Mouse (Mus musculus) kidney, postnatal 0 days (tissue): ENCODE data around the gene Nup188. TPM values are rescaled to one million over a fixed set of nuclear protein-coding genes. Genes with fewer than 3 reads are reported as not detected.

Experiments used
- ATAC-seq: fragments of 200-750 bp; cut with Nextera tagmentation; replicated peaks from 2 replicates; pipeline ENCODE4 v1.8.0; 2017; ENCODE audit warnings: low read depth, moderate number of reproducible peaks, moderate TSS enrichment, moderate library complexity; ENCODE audit not compliant: low FRiP score
- DNase-seq: peaks from one replicate; pipeline ENCODE4 v3.0.0-alpha.2; 2016; ENCODE audit warnings: low spot score
- H3K27ac ChIP-seq: fragments of 300-500 bp; sonication (generic); 2 replicates; pipeline ENCODE4 v1.5.1; 2014; ENCODE audit warnings: mild to moderate bottlenecking
- H3K27me3 ChIP-seq: fragments of 300-500 bp; sonication (generic); 2 replicates; pipeline ENCODE4 v1.6.1; 2014; ENCODE audit warnings: low read length, mixed read lengths; ENCODE audit not compliant: insufficient read depth
- H3K36me3 ChIP-seq: fragments of 300-500 bp; sonication (generic); 2 replicates; pipeline ENCODE4 v1.6.1; 2014; ENCODE audit warnings: low read length, mixed read lengths; ENCODE audit not compliant: insufficient read depth
- H3K4me1 ChIP-seq: fragments of 300-500 bp; sonication (generic); replicated peaks from 2 replicates; pipeline ENCODE4 v1.6.1; 2014; ENCODE audit warnings: antibody characterized with exemption, low read length, mixed read lengths; ENCODE audit not compliant: insufficient read depth
- H3K4me2 ChIP-seq: fragments of 300-500 bp; sonication (generic); 2 replicates; pipeline ENCODE4 v1.6.1; 2014; ENCODE audit warnings: mild to moderate bottlenecking, low read length, moderate library complexity, mixed read lengths
- H3K4me3 ChIP-seq: fragments of 300-500 bp; sonication (generic); replicated peaks from 2 replicates; pipeline ENCODE4 v1.5.1; 2014; ENCODE audit warnings: low read depth, low read length
- H3K9ac ChIP-seq: fragments of 300-500 bp; sonication (generic); 2 replicates; pipeline ENCODE4 v1.6.1; 2014; ENCODE audit warnings: low read depth, low read length
- H3K9me3 ChIP-seq: fragments of 300-500 bp; sonication (generic); replicated peaks from 2 replicates; pipeline ENCODE4 v1.6.1; 2016; ENCODE audit warnings: low read length, inconsistent platforms, mixed read lengths
- CTCF ChIP-seq: IDR thresholded peaks from 2 replicates; pipeline ENCODE4 v1.5.1; 2016; ENCODE audit warnings: antibody characterized with exemption, low read depth, mild to moderate bottlenecking, moderate library complexity
- WGBS: fragments of 180-500 bp; shearing (Covaris S2); extraction: QIAGEN DNeasy Blood & Tissue Kit; methylation state at CpG from one replicate; pipeline ENCODE4 v1.1.7; 2014; 5-methylcytosine and 5-hydroxymethylcytosine counted together
- polyA plus RNA-seq: library from polyadenylated mRNA; unstranded; fragments of >200 nt; fragmentation: Nextera tagmentation; extraction: Ambion mirVana; gene quantifications from 2 replicates; pipeline ENCODE4 v1.2.1, GENCODE M21; 2015

The Nup188 gene
- polyA plus RNA-seq, 1 experiment from 2014 or later, result 17.5 TPM

DNA sequence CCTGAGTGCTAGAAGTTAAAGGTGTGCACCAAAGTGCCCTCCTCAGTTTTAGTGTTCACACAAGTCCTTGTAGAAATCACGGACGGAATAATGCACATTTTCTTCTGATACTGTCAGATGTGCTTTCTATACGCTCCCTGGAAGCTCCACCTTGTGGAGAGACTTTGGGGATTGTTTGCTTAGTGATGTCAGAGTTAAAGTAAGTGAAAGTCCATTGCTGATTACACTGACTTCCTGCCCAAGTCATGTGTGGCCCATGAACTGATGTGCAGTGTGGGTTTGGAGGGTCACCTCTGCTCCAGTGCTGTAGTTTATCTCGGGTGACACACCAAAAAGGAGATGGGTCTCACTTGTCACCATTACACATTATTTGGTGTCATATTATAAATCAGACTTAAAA lies 33.1 kb downstream of the Nup188 start:
- no peak for DNase-seq
- WGBS, result 79% methylated on average over 4 of the region's 4 CpGs
- TF ChIP-seq CTCF, result no peak
- H3K4me2 ChIP-seq, result no peak overlapping the region
- peaks cover 62% of the 10 kb centered on the region for H3K36me3 ChIP-seq
- ATAC-seq, result no peak
- no peaks in the 10 kb centered on the region for H3K27me3 ChIP-seq
- H3K9me3 ChIP-seq, result no peaks in the 10 kb centered on the region
- H3K27ac ChIP-seq, result no peak overlapping the region
- H3K4me1 ChIP-seq, result no peaks in the 10 kb centered on the region
- H3K4me3 ChIP-seq, result no peak overlapping the region
- H3K9ac ChIP-seq, result no peak overlapping the region

DNA sequence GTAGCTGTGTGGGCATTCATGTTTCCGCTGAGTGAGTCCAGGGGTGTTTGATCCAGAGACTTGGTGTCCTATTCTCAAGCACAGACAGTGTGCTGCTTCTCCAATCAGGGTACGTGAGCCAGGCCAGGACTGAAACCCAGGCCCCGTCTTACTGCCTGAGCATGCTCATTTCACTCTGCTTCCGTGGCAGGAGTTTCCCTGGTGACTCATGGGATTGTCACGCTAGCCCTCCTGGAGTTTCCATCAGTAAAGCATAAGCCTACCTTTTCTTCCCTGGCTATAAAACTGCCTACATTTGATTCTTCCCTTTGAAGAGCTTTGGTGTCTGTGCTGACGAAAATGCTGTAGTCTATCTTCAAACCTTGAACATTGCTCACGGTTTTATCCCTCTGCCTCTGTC lies 36.9 kb downstream of the Nup188 start:
- Histone ChIP-seq H3K36me3 (peaks cover 62% of the 10 kb centered on the region), H3K27me3 (no peaks in the 10 kb centered on the region), H3K4me3 (no peak overlapping the region), H3K9me3 (no peaks in the 10 kb centered on the region), H3K4me2 (no peak overlapping the region), H3K9ac (no peak overlapping the region), H3K27ac (no peak overlapping the region), H3K4me1 (no peaks in the 10 kb centered on the region)
- DNase-seq (no peak), ATAC-seq (no peak)
- no peak for TF ChIP-seq CTCF
- WGBS, result 93% methylated on average over 7 of the region's 7 CpGs

DNA sequence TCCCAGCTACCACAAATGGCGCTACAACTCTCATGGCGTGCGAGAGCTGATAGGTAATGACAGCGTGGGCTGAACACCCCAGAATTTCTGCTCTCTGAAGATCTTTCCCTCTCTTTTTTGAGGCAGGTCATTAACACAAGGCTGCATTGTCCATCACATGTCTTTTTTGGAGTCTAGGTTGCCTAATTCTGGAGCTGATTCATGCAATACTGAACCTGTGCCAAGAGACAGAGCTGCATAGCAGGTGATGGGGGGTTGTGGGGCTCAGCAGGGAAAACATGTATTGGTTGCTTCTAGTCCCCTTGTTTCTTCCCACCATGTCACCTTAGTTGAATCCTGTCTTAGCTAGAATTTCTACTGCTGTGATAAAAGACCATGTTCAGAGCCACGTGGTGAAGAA lies 39.1 kb downstream of the Nup188 start:
- 94% methylated on average over 5 of the region's 5 CpGs for WGBS
- H3K27me3 ChIP-seq, result no peaks in the 10 kb centered on the region
- H3K4me1 ChIP-seq, result no peaks in the 10 kb centered on the region
- H3K4me2 ChIP-seq, result no peak overlapping the region
- H3K36me3 ChIP-seq, result peaks cover 75% of the 10 kb centered on the region
- DNase-seq (no peak), ATAC-seq (no peak)
- H3K4me3 ChIP-seq, result no peak overlapping the region
- no peaks in the 10 kb centered on the region for H3K9me3 ChIP-seq
- H3K27ac ChIP-seq, result no peak overlapping the region
- no peak for TF ChIP-seq CTCF
- no peak overlapping the region for H3K9ac ChIP-seq

DNA sequence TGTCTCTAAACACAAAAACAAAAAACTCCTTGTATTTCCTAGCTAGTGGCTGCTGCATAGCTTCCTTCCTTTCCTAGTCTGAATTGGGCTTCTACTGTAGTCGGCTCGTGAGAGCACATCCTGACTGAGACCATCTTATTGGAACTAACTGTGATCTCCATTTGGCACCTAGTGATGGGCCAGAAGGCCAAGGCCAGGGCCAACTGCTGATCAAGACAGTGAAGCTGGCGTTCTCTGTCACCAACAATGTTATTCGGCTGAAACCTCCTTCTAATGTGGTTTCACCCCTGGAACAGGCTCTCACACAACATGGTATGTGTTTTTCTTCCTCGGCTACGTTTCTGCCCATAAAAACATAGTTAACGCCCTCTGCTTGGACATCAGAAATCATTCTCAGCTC lies 41.1 kb downstream of the Nup188 start:
- H3K36me3 ChIP-seq, result peaks cover 74% of the 10 kb centered on the region
- WGBS, result 89% methylated on average over 7 of the region's 7 CpGs
- H3K27ac ChIP-seq, result no peak overlapping the region
- no peaks in the 10 kb centered on the region for H3K9me3 ChIP-seq
- no peak for TF ChIP-seq CTCF
- DNase-seq (no peak), ATAC-seq (no peak)
- H3K4me2 ChIP-seq, result no peak overlapping the region
- no peaks in the 10 kb centered on the region for H3K27me3 ChIP-seq
- H3K4me3 ChIP-seq, result no peak overlapping the region
- H3K9ac ChIP-seq, result no peak overlapping the region
- H3K4me1 ChIP-seq, result no peaks in the 10 kb centered on the region

DNA sequence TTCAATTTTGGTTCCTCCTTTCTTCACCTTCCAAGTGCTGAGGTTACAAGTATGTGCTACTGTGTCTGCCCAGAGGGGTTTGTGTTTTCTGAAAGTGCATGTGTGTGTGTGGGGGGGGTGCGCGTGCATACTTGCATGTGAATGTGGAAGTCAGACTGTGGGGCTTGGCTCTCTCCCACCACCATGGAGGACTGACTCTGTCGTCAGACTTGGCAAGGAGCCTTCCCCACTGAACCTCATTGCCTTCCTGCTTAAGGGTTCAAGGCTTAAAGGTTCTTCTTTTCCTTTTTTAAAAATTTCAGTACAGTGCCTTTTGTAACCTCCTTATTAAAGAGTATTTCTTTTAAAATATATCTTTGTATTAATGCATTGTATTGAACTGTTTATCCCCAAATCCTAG lies 42.6 kb downstream of the Nup188 start:
- H3K4me1 ChIP-seq, result no peaks in the 10 kb centered on the region
- no peaks in the 10 kb centered on the region for H3K9me3 ChIP-seq
- no peak overlapping the region for H3K9ac ChIP-seq
- DNase-seq (no peak), ATAC-seq (no peak)
- no peaks in the 10 kb centered on the region for H3K27me3 ChIP-seq
- H3K27ac ChIP-seq, result no peak overlapping the region
- WGBS, result 85% methylated on average over 3 of the region's 3 CpGs
- H3K36me3 ChIP-seq, result peaks cover 74% of the 10 kb centered on the region
- H3K4me2 ChIP-seq, result no peak overlapping the region
- H3K4me3 ChIP-seq, result no peak overlapping the region
- TF ChIP-seq CTCF, result no peak

DNA sequence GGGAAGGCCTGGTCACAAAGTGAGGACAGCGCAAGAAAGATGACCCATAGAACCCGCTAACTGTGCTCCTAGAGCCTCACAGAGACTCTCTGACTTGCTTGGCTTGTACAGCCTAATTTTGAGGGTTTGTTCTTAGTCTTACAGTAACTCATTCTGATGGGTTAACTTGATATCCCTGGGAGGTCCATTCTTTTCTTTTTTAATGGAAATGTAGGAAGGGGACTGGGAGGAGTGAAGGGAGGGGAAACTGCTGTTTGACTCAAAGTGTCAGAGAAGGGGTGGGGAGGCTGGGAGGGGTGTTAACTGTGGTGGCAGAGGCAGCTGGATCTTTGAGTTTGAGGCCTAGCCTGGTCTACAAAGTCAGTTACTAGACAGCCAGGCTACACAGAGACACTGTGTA lies 49.1 kb downstream of the Nup188 start:
- Histone ChIP-seq H3K4me3 (no peak overlapping the region), H3K9ac (no peak overlapping the region), H3K27me3 (no peaks in the 10 kb centered on the region), H3K4me2 (no peak overlapping the region), H3K9me3 (no peaks in the 10 kb centered on the region), H3K27ac (no peak overlapping the region), H3K36me3 (peaks cover 69% of the 10 kb centered on the region), H3K4me1 (no peaks in the 10 kb centered on the region)
- WGBS, result 88% methylated on average over 2 of the region's 2 CpGs
- no peak for DNase-seq
- TF ChIP-seq CTCF, result no peak
- no peak for ATAC-seq

DNA sequence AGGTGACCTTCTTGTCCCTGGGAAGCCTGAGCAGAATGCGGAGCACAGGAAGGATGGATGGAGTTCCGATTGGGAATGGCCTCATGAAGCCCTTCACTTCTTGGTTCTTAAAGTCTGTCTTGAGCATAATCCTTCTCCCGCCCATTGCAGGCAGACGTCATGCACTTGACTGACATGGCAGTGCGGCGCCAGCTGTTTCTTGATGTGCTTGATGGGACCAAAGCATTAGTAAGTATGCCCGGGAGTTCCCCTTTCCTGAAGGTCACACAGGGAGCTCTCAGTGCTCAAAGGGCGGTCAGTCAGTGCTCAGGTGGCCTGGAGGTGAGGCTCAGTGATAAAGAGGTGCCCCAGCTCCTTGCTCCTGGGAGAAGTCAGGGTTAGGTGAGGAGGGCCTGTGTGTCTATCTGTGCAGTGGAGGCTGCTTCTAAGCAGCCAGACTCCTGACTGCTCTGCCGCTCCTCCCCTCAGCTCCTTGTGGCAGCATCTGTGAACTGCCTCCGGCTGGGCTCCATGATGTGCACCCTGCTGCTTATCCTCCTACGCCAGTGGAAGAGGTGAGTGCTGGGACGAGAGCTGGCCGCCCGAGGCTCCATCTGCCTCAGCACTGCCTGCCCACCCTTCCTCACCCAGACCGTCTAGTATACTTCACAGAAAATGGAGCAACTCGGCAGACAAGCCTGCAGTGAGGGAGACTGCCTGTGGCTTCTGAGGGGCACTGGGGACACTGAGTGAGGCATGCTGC lies 50.1 kb downstream of the Nup188 start:
- Histone ChIP-seq H3K4me2 (no peak overlapping the region), H3K4me1 (no peaks in the 10 kb centered on the region), H3K9me3 (no peaks in the 10 kb centered on the region), H3K36me3 (peaks cover 68% of the 10 kb centered on the region), H3K9ac (no peak overlapping the region), H3K27ac (no peak overlapping the region), H3K27me3 (no peaks in the 10 kb centered on the region), H3K4me3 (no peak overlapping the region)
- WGBS, result 88% methylated on average over 16 of the region's 16 CpGs
- DNase-seq, result no peak
- no peak for ATAC-seq
- TF ChIP-seq CTCF, result no peak
